Comparison of ENCODE assay signal across 7 mouse cellular contexts in the genomic region with DNA sequence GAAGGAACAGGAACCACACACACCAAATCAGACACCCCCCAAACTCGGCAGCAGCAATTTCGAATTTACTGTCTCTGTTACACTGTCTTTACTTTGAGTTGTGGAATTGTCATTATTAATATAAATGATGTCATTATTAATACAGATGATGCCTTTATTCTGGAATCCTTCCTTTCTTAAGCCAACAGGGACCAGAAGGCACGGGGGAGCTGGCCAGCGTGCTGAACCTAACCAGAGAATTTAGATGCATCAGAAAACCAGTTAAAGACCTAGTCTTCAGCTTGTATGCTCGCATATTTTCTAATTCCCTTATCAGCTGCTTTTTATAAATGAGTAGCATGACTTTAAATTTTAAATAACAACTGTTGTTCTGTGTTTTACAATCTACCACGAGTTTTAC. TPM values are rescaled to one million over a fixed set of nuclear protein-coding genes. Genes with fewer than 3 reads are reported as not detected.
DNase-seq lines count a peak whose midpoint lies in the region; ATAC-seq and TF ChIP-seq lines count a peak whose summit lies in the region.

No protein-coding gene starts in this region.

- no peak for TF ChIP-seq POLR2A in thymus, adult 2 months (IDR thresholded peaks at IDR 0.05; ENCODE audit: control insufficient read depth, extremely low read depth, insufficient read depth, low read length, poor library complexity)

- H3K4me2 ChIP-seq in liver, embryonic 12.5 days, result no peak overlapping the region
- peak overlapping the region; percentile 74 for H3K4me2 ChIP-seq in hindbrain, embryonic 13.5 days
- H3K4me2 ChIP-seq in neural tube, embryonic 15.5 days, result peak overlapping the region; percentile 64

- no peak for TF ChIP-seq CTCF in thymus, adult 2 months (IDR thresholded peaks at IDR 0.05; ENCODE audit: borderline replicate concordance, control insufficient read depth, extremely low read depth, insufficient read depth, low read length, poor library complexity)

- peak; percentile 33 for DNase-seq in liver
- peak; percentile 4 to 7 for DNase-seq in adrenal gland, postnatal 4 days (ENCODE audit: low spot score in 2 of 2)
- no peak for DNase-seq in thymus, adult 2 months
- DNase-seq in B cell, adult 2 months, result no peak

- no peak overlapping the region for H3K27ac ChIP-seq in liver, embryonic 12.5 days
- peak overlapping the region; percentile 100; the same call in 1 of the 2 replicates for H3K27ac ChIP-seq in hindbrain, embryonic 13.5 days
- H3K27ac ChIP-seq in neural tube, embryonic 15.5 days (replicated peaks), result peak overlapping the region; percentile 18; the same call in 1 of the 2 replicates
- no peak overlapping the region for H3K27ac ChIP-seq in thymus, adult 2 months (ENCODE audit: control insufficient read depth, insufficient read depth, low read length)

- no peaks in the 10 kb centered on the region for H3K4me1 ChIP-seq in liver, embryonic 12.5 days
- H3K4me1 ChIP-seq in hindbrain, embryonic 13.5 days (replicated peaks), result peaks cover 25% of the 10 kb centered on the region
- peaks cover 22% of the 10 kb centered on the region for H3K4me1 ChIP-seq in neural tube, embryonic 15.5 days
- H3K4me1 ChIP-seq in thymus, adult 2 months (replicated peaks; ENCODE audit: control insufficient read depth, insufficient read depth, low read length), result no peaks in the 10 kb centered on the region

- no peaks in the 10 kb centered on the region for H3K36me3 ChIP-seq in liver, embryonic 12.5 days
- H3K36me3 ChIP-seq in hindbrain, embryonic 13.5 days, result no peaks in the 10 kb centered on the region
- H3K36me3 ChIP-seq in neural tube, embryonic 15.5 days, result no peaks in the 10 kb centered on the region
- no peaks in the 10 kb centered on the region for H3K36me3 ChIP-seq in thymus, adult 2 months (ENCODE audit: control insufficient read depth, insufficient read depth, low read length)

- no peak overlapping the region for H3K9ac ChIP-seq in liver, embryonic 12.5 days
- H3K9ac ChIP-seq in hindbrain, embryonic 13.5 days, result no peak overlapping the region
- no peak overlapping the region for H3K9ac ChIP-seq in neural tube, embryonic 15.5 days (replicated peaks)

- peaks cover 28% of the 10 kb centered on the region for H3K27me3 ChIP-seq in liver, embryonic 12.5 days (replicated peaks)
- no peaks in the 10 kb centered on the region for H3K27me3 ChIP-seq in hindbrain, embryonic 13.5 days
- H3K27me3 ChIP-seq in neural tube, embryonic 15.5 days (replicated peaks), result no peaks in the 10 kb centered on the region
- H3K27me3 ChIP-seq in thymus, adult 2 months (ENCODE audit: control insufficient read depth, insufficient read depth, low read length), result no peaks in the 10 kb centered on the region

- no peak for ATAC-seq in liver, embryonic 12.5 days
- no peak for ATAC-seq in hindbrain, embryonic 13.5 days (ENCODE audit: low FRiP score)
- no peak for ATAC-seq in neural tube, embryonic 15.5 days (ENCODE audit: low FRiP score)

- WGBS in liver, embryonic 12.5 days (ENCODE audit: insufficient replicate concordance), result 11% methylated on average over 6 of the region's 6 CpGs
- 21% methylated on average over 6 of the region's 6 CpGs for WGBS in hindbrain, embryonic 13.5 days
- 16% methylated on average over 6 of the region's 6 CpGs for WGBS in neural tube, embryonic 15.5 days
- WGBS in thymus, adult 2 months, result 16% methylated on average over 6 of the region's 6 CpGs

- no peak overlapping the region for H3K4me3 ChIP-seq in liver, embryonic 12.5 days
- peak overlapping the region; percentile 92 for H3K4me3 ChIP-seq in hindbrain, embryonic 13.5 days
- H3K4me3 ChIP-seq in neural tube, embryonic 15.5 days (replicated peaks), result peak overlapping the region; percentile 87
- no peak overlapping the region for H3K4me3 ChIP-seq in thymus, adult 2 months (ENCODE audit: control insufficient read depth, insufficient read depth, low read length)

- H3K9me3 ChIP-seq in liver, embryonic 12.5 days (replicated peaks), result no peaks in the 10 kb centered on the region
- no peaks in the 10 kb centered on the region for H3K9me3 ChIP-seq in hindbrain, embryonic 13.5 days
- H3K9me3 ChIP-seq in neural tube, embryonic 15.5 days (replicated peaks), result no peaks in the 10 kb centered on the region

RNA-seq across cellular contexts. Expression of a gene that starts 0.9 kb away (rescaled TPM):
- polyA plus RNA-seq in liver, embryonic 12.5 days (2016; fragmentation: Nextera tagmentation; extraction: Ambion mirVana), result 0.06 TPM in 1 of 2 replicates, not detected in the other
- 10 to 100 TPM; 15.5 to 19.8 TPM for total RNA-seq in adrenal gland, postnatal 4 days (2021)
- polyA plus RNA-seq in hindbrain, embryonic 13.5 days (2015; fragmentation: Nextera tagmentation; extraction: Ambion mirVana), result 33.9 and 34.4 TPM in 2 replicates
- polyA plus RNA-seq in neural tube, embryonic 15.5 days (2015; fragmentation: Nextera tagmentation; extraction: Ambion mirVana), result 35.4 and 44.1 TPM in 2 replicates
- polyA plus RNA-seq in thymus, adult 2 months (2012; rRNA removed), result 5.5 and 6.0 TPM in 2 replicates

Comparison
In these comparisons a context has a peak if more than half of its experiments do, and no peak if none do; other contexts are left out.
1. DNase-seq: peak in liver (single experiment) and adrenal gland, postnatal 4 days (2 of 2); none in thymus, adult 2 months (single experiment) and B cell, adult 2 months (0 of 2).
2. H3K27ac ChIP-seq: peak in hindbrain, embryonic 13.5 days (single experiment) and neural tube, embryonic 15.5 days (single experiment); none in liver, embryonic 12.5 days (single experiment) and thymus, adult 2 months (single experiment).
3. H3K4me3 ChIP-seq: peak in hindbrain, embryonic 13.5 days (single experiment) and neural tube, embryonic 15.5 days (single experiment); none in liver, embryonic 12.5 days (single experiment) and thymus, adult 2 months (single experiment).